Mouse (Mus musculus) left cerebral cortex, postnatal 10 days (tissue): ENCODE measurements around the gene Lurap1. TPM values are rescaled to one million over a fixed set of nuclear protein-coding genes. Genes with fewer than 3 reads are reported as not detected.

Source experiments
- DNase-seq, 2 experiments: peaks; one replicate each; pipeline ENCODE4 v3.0.0; 2021 to 2022; ENCODE audit warnings: low spot score in 2 of 2, mixed read lengths in 1 of 2; ENCODE audit errors: extremely low spot score in 1 of 2
- intact Hi-C: fragments of 180-260 bp; cut with DNase I; formaldehyde crosslinking; loops from one replicate; pipeline ENCODE4 v1.15.1; 2025
- total RNA-seq, 2 experiments: library from RNA; stranded (reverse); gene quantifications; 2 replicates each; pipeline ENCODE4 v1.2.3; 2021

The Lurap1 gene
- total RNA-seq, 2 experiments from 2014 or later = 26.8 to 31.2 TPM

DNA sequence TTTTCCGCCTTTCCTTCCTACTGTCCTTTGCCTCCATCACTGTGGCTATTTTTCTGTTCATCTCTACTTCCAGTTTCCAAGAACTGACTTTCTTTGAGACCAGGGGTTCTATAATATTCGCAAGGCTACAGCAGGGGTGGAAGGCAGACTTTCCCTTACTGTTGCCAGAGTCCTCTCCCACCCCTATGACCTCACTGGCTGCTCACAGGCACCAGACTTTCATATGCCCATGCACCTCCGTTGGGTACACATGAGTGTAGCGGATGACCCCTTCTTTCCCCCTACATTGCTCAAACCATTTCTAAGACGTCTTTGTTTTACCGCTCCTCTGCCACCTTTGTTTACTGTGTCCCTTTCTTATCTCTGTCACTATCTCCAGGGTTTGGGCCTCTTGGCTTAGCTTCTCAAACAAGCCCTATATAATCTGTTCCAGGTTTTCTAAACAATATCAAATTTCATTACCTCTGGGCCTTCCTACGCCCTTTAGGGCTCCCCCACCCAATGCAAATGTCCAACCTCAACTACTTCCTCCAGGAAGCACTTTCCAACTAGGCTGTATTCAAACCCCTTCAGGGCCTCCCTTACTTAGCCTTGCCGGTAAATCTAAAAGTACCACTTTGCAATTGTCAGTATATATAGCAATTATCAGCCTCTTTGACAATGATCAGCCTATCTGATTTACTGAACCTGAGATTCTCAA lies 14.7 kb upstream of the Lurap1 start:
- DNase-seq = no peak
- intact Hi-C loops = loop anchor here (10.0 kb wide), 1 partner anchor 139 kb away; no protein-coding TSS in a partner anchor

GRCm38 (mm10) chr4:116164759-116165554 lies 13.8 kb upstream of the Lurap1 start:
- no peak for DNase-seq
- intact Hi-C loops = loop anchor here (10.0 kb wide), 1 partner anchor 140 kb away; no protein-coding TSS in a partner anchor

- intact Hi-C loops = loop anchor here (10.0 kb wide), 1 partner anchor 143 kb away; no protein-coding TSS in a partner anchor
Observed at GRCm38 (mm10) chr4:116162142-116162541, 11.0 kb upstream of the Lurap1 start.

DNA sequence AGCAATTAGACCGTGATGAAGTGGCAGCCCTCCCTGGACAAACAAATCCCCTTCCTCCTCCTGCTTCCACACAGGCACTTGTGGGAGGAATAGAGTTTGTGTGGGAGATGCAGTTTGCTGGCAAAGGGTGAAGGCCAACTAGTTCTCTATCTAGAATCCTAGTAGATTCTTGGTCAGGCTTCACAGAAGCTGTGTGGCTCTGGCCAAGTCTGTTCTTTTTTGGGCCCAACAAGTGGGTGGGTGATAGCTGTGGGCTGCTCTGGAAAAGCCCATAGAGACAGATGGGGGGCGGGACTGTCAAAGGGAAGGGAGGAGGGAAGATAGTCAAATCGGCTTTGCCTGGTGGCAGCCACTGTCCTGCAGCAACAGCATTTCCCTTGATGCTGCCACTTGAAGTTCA lies 9.6 kb upstream of the Lurap1 start:
- intact Hi-C loops = loop anchor here (10.0 kb wide), 1 partner anchor 144 kb away; no protein-coding TSS in a partner anchor
- peak; percentile 72 to 73 for DNase-seq

More at GRCm38 (mm10) chr4:116162142-116162541, 11.0 kb upstream of the Lurap1 start:
- no peak for DNase-seq

DNA sequence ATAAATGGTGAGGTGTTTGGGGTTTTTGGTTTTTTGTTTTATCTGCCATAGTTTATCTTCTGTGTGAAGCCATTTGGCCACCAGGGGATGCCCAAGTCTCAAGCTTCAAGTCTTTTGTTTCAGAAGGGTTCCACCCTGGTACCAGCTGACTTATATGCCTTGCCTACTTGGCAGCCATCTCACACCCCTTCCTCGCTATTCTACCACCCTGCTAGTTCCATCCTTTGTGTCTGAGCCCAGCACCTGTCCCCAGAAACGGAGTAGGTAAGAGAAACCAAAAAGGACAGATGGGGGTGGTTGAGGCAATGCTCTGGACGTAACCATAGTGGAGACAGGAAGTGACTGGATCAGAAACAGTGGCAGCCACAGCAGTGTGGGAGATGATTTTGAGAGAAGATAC lies 8.8 kb upstream of the Lurap1 start:
- peak; percentile 41 to 65 for DNase-seq
- intact Hi-C loops = loop anchor here (10.0 kb wide), 1 partner anchor 145 kb away; no protein-coding TSS in a partner anchor

GRCm38 (mm10) chr4:116157882-116158281 lies 6.7 kb upstream of the Lurap1 start:
- no peak for DNase-seq
- intact Hi-C loops = no loop called here

DNA sequence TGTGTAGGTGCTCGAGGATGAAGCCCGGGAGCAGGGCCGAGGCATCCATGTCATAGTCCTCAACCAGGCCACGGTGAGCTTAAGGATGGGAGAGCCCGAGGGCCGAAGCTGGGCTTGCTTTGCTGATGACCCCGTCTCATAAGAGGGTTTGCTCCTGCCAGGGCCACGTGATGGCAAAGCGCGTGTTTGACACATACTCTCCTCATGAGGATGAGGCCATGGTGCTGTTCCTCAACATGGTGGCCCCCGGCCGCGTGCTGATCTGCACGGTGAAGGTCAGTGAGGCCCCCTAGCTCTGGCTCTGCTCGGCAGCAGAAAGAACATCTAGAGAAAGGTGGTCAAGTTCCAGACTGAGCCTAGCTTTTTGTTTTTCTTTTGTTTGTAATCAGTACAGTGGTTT lies 1.6 kb upstream of the Lurap1 start:
- intact Hi-C loops = no loop called here
- DNase-seq = no peak

- intact Hi-C loops = no loop called here
Observed at GRCm38 (mm10) chr4:116150862-116151221, 296 bp downstream of the Lurap1 start.

GRCm38 (mm10) chr4:116150156-116150861 lies 829 bp downstream of the Lurap1 start:
- peak in 1 of 2 experiments; percentile 85 for DNase-seq
- intact Hi-C loops = no loop called here

More at GRCm38 (mm10) chr4:116150862-116151221, 296 bp downstream of the Lurap1 start:
- DNase-seq = no peak

GRCm38 (mm10) chr4:116149812-116150155 lies 1.4 kb downstream of the Lurap1 start:
- intact Hi-C loops = no loop called here
- DNase-seq = no peak

DNA sequence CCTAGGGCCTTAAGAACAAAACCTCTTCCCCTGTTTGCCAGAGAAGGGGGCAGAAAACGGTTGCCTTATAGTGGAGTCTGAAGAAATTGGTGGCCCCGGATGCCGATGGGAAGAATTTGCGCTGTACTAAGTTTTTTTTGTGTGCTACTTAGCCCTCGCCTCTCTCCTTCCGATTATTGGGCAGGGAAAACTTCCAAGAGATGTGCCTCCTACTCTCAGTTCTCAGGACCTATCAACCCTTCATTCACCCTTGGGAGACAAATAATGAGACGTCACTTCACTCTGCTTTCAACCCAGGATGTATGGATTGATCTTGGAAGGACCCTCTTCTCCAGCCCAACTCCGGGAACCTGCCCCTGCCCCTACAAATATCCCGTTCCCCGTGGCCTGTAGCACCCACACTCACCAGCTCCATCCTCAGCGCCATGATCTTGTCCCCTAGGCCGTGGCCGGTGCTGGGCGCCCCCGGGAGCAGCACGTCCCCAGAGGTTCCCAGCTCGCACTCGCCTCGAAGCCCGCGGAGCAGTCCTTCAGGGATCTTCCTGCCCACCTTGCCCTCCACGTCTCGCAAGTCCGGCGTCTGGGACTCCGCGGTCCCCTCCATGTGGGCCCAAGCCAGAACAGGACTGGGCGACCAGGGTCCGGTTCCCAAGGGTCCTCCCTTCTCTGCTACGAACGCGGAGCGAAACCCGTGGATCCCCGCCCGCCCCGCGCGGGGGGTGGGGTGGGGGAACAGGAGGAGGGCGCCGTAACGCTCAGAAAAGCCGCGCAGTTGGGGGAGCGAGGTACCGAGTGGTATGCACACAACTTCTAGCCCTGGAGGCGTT lies 7.0 kb downstream of the Lurap1 start:
- DNase-seq = peak; percentile 50 to 85
- intact Hi-C loops = no loop called here

DNA sequence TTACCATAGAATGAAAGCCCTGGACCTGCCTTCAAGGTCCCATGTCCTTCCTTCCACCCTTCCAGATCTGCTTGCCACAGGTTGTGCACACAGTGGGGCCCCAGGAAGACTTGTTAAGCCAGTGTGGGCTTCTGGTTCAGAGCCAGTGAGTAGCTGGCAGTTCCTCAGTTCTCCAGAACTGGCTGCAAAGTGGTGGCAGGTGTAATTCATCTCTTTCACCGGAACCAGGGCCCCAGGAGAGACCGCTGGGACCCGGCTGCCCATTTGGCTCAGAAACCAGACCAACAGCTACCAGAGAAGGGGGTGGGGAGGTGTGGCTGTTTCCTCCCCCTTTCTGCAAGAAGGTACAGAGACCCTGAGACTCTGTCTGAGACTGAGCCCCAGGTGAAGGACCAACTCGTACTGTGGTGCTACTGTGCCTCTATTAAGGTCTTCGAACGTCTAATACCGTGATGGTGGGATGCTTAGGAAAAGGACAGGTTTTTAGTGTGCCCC lies 7.8 kb downstream of the Lurap1 start:
- DNase-seq = peak in 1 of 2 experiments; percentile 30

DNA sequence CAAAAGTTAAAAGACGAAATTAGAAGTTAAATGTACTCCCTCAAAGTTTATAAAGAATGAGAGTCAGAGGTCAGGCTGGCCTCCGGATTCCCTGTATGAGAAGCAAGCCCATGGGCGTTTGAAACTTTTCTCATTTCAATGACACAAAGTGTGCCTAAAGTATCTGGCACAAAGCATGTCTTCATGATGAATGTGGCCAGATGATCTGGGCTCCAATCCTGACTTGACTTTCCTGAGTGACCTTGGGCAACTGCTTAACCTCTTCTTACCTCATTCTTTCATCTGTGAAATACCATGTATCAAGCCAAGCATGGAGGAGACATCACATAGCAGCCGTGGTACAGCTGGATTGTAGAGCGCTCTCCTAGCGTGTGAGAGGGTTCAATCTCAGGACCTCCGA lies 8.9 kb downstream of the Lurap1 start:
- no peak for DNase-seq
- intact Hi-C loops = no loop called here

More for the DNA sequence above, 7.8 kb downstream of the Lurap1 start:
- intact Hi-C loops = no loop called here

GRCm38 (mm10) chr4:116141736-116142135 lies 9.4 kb downstream of the Lurap1 start:
- intact Hi-C loops = no loop called here
- DNase-seq = no peak

DNA sequence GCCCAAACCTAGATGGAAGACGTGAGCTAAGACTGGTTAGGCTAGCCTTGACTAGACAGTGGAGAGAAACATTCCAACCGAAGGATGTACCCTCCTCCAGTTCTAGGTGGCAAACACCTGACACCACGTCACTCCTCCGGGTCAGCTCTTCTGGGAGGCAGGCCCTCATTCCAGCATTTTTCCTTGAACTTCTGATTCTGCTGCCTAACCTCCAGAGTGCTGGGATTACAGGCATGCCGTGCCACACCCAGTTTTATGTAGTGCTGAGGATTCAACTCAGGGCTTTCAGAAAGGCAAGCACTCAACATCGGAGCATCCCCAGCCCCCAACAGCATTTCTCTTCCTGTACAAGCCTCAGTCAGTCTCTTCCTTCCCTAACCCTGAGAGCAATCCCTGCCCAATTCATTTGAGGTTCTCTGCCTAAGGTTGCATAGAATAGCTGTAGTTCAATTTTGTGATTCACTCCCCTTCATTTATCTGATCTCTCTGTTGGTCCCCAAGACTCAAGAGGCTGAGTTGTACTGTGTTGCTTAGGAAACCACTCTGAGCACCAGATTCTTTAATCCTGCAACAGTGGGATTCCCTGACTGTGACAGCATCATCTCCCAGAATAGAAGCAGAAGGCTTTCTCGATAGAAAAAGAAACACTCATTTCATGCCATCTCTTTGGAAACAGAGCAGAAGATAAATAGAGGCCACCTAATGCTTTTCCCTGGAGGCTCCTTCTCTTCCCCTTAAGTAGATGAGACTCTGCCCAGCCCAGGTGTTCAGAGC lies 10.2 kb downstream of the Lurap1 start:
- intact Hi-C loops = no loop called here
- peak in 1 of 2 experiments; percentile 52 for DNase-seq

DNA sequence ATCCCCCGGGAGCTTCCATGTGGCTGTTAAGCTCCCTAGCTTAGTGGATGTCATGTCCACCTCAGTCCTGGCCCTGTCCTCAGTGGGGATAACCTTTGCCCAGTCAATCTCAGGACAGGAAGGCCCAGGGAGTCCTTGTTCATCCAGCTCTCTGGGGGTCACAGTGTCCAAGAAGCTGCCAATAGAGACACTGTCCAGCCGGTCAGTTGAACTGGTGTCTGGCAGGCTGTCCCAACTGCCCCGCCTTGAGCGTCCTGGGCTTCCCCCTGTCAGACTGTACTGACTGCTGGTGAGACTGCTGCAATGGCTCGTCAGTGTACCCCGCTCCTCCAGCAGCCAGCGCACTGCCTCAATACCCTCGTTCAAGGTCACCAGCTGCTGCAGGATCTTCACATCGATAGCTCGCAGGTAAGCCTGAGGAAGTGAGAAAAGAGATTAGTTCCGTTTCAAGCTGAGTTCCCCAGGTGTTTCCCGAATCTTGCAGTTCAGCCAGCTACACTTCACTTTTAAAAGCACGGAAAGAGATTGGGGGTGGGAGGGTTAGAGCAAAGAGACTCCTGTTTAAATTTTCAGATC lies 13.6 kb downstream of the Lurap1 start:
- intact Hi-C loops = no loop called here
- DNase-seq = no peak

GRCm38 (mm10) chr4:116134990-116135389 lies 16.1 kb downstream of the Lurap1 start:
- no peak for DNase-seq
- intact Hi-C loops = no loop called here
